Mouse (Mus musculus) ES-Bruce4 (cell line): ENCODE measurements at regions not wholly inside any gene's neighbourhood (a gene's known extent, or its start where the extent isn't known, plus 50 kb on each side); places are given as distances from the start of the nearest gene placed in this dataset.

Source experiments
- CTCF ChIP-seq: IDR thresholded peaks from one replicate; pipeline ENCODE4 v1.8.1; 2011; ENCODE audit warnings: low read depth, low read length
- EP300 ChIP-seq: IDR thresholded peaks from 2 replicates; pipeline ENCODE4 v1.6.1; 2011; ENCODE audit warnings: low read depth, low read length; ENCODE audit not compliant: insufficient read depth
- POLR2A ChIP-seq: IDR thresholded peaks from one replicate; pipeline ENCODE4 v1.8.1; 2011; ENCODE audit warnings: low read length; ENCODE audit not compliant: insufficient read depth

DNA sequence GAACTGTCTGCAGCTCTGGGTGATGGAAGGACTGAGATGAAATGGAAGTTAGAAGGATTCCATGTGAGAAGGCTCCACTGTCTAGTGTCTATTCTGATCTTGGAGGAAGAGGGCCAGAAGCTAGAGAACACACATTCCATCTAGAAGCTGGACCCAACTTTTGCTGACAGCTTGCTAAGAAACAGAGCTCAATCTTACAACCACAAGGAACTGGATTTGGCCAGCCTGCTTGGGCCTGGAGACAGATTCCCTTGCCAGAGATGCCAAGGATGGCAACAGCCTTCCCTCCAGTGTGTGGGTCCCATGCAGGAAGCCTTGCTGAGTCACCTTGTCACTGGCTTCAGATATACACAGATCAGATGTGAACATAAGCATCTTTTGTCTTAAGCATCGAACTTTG lies 591.0 kb downstream of the Tns3 start:
- no peak for TF ChIP-seq CTCF
- TF ChIP-seq POLR2A: no peak
- TF ChIP-seq EP300: no peak
